Mouse (Mus musculus) G1E (cell line): ENCODE results near the gene Insl3.

Experiments
- CTCF ChIP-seq: IDR thresholded peaks from 2 replicates; pipeline ENCODE4 v1.5.1; 2012; ENCODE audit warnings: low read depth, low read length, inconsistent platforms, mixed read lengths
- GATA1 ChIP-seq: IDR thresholded peaks from 2 replicates; pipeline ENCODE4 v1.6.1; 2012; ENCODE audit warnings: borderline replicate concordance, low read length, inconsistent platforms, mixed read lengths
- GATA2 ChIP-seq: IDR thresholded peaks from 2 replicates; pipeline ENCODE4 v1.6.1; 2012; ENCODE audit warnings: low read depth, low read length, inconsistent platforms, borderline replicate concordance

DNA sequence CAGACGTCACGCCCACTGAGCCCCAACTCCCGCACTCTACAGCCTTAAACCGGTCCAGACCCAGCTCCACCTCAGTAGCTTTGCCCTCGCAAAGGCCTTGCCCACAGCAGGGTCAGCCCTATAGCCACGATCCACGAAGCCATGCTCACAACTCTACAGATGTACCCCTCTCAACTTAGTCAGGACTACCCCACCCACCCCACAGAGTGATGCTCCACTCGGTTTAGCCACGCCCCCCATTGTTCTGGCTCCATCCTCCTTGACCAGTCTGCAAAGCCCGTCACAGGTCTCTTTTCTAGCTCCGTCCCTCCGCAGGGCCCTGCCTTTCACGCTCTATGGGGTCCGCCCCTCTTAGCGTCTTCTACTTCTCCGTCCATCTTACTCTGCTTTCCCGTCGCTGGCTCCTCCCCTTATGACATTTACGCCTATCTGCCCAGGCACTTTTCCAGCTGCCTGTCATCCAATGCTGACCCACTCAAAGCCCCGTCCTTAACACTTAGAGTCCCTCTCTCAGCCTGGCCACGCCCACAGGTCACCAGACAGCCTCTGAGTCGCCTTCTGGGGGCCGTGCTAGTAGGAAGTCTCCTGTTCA lies 2.8 kb upstream of the Insl3 start:
- no peak for TF ChIP-seq GATA2
- no peak for TF ChIP-seq GATA1
- no peak for TF ChIP-seq CTCF
